Mouse (Mus musculus) cortical plate, adult 2 months (tissue): ENCODE results near the gene Hps3. TPM values are rescaled to one million over a fixed set of nuclear protein-coding genes. Genes with fewer than 3 reads are reported as not detected.

Source experiments
- H3K27ac ChIP-seq: fragments of 200-500 bp; 2 replicates; pipeline ENCODE4 v1.5.1; 2012; ENCODE audit warnings: low read length, control low read depth, inconsistent platforms; ENCODE audit not compliant: insufficient read depth
- H3K4me1 ChIP-seq: fragments of 200-500 bp; 2 replicates; pipeline ENCODE4 v1.6.1; 2011; ENCODE audit warnings: low read length; ENCODE audit not compliant: control insufficient read depth, insufficient read depth
- H3K4me3 ChIP-seq: fragments of 200-500 bp; 2 replicates; pipeline ENCODE4 v1.5.1; 2011; ENCODE audit warnings: mild to moderate bottlenecking, low read length, control low read depth; ENCODE audit not compliant: insufficient read depth
- CTCF ChIP-seq: fragments of 200-500 bp; IDR thresholded peaks from 2 replicates; pipeline ENCODE4 v1.5.1; 2011; ENCODE audit warnings: mild to moderate bottlenecking, control low read depth, low read length; ENCODE audit not compliant: insufficient read depth; ENCODE audit errors: extremely low read depth
- POLR2A ChIP-seq: fragments of 200-500 bp; IDR thresholded peaks from 2 replicates; pipeline ENCODE4 v1.6.1; 2011; ENCODE audit warnings: mild to moderate bottlenecking, low read length, control low read depth; ENCODE audit not compliant: insufficient read depth; ENCODE audit errors: extremely low read depth
- polyA plus RNA-seq: library from polyadenylated mRNA; depleted of rRNA; stranded (reverse); fragments of >200 nt; gene quantifications from 2 replicates; pipeline ENCODE4 v1.2.3, GENCODE M21; 2012

Gene Hps3
- polyA plus RNA-seq, 1 experiment, result 16.6 TPM

DNA sequence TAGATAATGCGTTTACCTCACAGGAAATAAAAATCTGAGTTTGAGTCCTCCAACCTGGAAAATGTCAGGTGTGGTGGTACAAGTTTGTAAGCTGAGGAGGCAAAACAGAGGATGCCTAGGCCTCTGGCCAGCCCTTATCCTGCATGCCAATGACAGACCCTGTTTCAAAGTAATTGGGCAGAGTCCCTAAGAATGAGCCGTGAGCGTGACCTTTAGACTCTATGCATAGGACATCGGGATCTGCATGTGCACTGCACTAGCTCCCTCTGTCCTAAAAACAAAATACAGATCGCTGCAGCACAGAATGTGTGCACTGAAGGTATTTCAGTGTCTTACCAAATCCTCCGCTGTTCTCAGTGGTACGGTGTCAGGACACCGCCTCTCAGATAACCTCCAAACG is 24.7 kb downstream of the Hps3 start:
- Histone ChIP-seq H3K4me1 (no peaks in the 10 kb centered on the region), H3K27ac (no peak overlapping the region), H3K4me3 (no peak overlapping the region)
- TF ChIP-seq CTCF, result no peak
- TF ChIP-seq POLR2A, result no peak

DNA sequence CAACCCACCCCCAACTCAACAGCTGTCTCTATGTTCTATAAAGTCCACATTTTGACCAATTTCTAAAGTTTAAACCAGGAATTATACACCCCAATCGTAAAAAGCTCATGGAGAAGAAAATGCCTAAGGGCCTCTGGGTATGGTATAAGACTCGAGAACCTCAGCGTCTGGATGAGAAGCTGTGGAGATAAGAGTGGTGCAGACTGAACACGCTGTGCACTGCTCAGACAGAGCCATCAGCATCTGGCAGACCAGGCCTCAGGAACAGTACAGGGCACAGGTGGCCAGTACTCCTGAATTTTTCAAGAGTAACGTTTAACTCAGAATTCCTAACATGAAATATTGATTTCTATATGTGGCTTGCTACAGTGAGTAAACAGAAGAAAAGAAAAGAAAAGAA is 27.4 kb downstream of the Hps3 start:
- no peak overlapping the region for H3K27ac ChIP-seq
- H3K4me3 ChIP-seq, result no peak overlapping the region
- TF ChIP-seq CTCF, result no peak
- no peak for TF ChIP-seq POLR2A
- no peaks in the 10 kb centered on the region for H3K4me1 ChIP-seq

DNA sequence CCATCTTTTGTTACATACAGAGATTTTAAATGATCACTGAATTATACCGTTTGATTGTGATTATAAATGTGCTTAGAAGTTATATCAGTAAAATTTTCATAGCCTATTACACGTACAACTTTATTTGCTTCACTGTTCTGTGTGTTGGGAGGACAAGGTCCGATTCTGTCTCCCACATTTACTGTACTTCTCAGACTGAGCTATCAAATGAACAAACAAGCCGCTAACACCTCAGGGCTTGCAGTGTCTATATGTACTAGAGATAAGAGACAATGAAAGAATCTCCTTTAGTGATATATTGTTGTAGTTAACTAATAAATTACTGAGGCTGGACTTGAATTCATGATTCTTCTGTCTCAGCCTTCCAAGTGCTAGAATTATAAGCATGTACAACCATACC is 27.8 kb downstream of the Hps3 start:
- no peak overlapping the region for H3K27ac ChIP-seq
- H3K4me3 ChIP-seq, result no peak overlapping the region
- TF ChIP-seq POLR2A (no peak), CTCF (no peak)
- no peaks in the 10 kb centered on the region for H3K4me1 ChIP-seq

DNA sequence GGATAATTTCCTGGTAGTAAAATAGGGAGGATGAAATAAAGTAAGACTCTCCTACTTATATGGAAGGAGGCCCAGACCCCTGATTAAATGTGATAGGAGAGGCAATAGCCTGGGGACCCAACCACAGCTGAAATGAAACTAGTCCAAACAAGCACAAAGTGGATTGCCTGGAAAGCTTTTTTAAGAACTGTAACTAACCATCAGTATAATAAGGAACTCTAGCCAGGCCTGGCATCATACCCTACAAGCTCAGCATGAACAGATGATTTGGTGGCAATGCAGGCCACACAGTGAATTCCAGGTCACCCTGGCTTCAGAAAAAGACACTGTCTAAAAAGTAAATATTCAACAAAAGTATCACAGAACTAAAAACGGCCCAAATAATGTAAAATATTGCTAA is 29.5 kb downstream of the Hps3 start:
- Histone ChIP-seq H3K27ac (no peak overlapping the region), H3K4me3 (no peak overlapping the region), H3K4me1 (no peaks in the 10 kb centered on the region)
- TF ChIP-seq CTCF (no peak), POLR2A (no peak)

DNA sequence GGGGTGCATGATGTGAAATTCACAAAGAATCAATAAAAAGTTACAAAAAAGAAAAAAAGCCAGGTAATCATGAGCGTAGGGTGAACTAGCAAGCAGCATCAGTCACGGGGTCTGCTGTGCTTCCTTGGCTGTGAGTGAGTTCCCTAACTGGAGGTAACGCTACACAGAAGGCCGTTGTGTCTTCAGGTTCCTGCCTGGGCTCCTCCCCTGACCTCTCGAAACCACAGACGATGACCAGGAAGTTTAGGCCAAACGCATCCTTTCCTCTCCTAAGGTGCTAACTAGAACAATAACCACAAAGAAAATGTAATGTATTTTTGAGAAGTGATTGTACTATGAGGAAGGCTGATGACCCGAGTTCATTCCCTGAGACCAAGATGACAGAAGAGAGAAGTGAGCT is 30.7 kb downstream of the Hps3 start:
- no peak overlapping the region for H3K27ac ChIP-seq
- no peak overlapping the region for H3K4me3 ChIP-seq

DNA sequence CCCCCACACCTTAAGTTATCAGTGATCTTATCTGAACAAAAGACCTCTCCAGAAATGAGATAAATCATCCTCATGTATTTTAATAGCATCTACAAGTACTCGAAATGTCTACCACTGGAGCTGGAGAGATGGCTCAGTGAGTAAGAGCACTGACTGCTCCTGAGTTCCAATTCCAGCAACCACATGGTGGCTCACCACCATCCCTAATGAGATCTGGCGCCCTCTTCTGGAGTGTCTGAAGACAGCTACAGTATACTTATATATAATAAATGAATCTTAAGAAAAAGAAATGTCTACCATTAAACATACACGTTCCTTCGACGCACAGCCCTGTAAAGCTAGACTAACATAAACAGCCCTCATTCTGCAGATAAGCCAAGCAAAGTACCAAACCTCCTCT is 32.3 kb downstream of the Hps3 start:
- H3K4me3 ChIP-seq, result no peak overlapping the region
- no peaks in the 10 kb centered on the region; the same call in 1 of the 2 replicates for H3K4me1 ChIP-seq
- no peak overlapping the region for H3K27ac ChIP-seq
- no peak for TF ChIP-seq CTCF
- no peak for TF ChIP-seq POLR2A

More for the DNA sequence above, 30.7 kb downstream of the Hps3 start:
- no peak for TF ChIP-seq CTCF
- TF ChIP-seq POLR2A, result no peak
- no peaks in the 10 kb centered on the region; the same call in 1 of the 2 replicates for H3K4me1 ChIP-seq

DNA sequence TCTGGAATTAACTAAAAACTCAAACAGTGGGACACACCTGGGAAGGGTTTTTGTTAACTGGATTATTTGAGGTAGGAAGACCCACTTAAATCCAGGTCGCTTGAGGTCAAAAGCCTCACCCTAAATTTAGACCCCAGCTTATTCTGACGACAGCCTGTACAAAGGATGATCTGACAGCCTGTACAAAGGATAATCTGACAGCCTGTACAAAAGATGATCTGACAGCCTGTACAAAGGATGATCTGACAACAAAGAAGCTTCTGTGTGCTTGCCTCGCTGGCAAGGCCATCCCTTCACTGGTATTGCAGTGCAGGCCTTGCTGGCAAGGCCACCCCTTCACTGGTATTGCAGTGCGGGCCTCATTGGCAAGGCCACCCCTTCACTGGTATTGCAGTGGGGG is 34.3 kb downstream of the Hps3 start:
- Histone ChIP-seq H3K4me1 (no peaks in the 10 kb centered on the region; the same call in 1 of the 2 replicates), H3K4me3 (no peak overlapping the region), H3K27ac (no peak overlapping the region)
- TF ChIP-seq CTCF, result no peak
- TF ChIP-seq POLR2A, result no peak

DNA sequence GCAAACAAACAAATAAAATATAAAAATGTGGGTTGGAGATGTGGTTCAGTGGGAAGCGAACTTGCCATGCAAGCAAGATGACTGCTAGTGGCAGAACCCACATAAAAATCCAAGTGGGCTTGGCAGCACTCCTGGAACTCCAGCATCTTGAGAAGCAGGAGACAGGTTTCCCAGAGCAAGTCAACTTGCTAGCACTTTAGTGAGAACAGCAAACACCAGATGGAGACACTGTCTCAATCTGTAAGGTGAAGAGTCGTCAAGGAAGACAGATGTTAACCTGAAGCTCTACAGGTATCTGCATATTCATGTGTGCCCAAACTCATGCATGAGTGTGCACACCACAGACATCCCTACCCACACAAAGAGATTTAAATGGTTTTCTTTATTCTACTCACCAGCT is 35.6 kb downstream of the Hps3 start:
- H3K4me1 ChIP-seq, result no peaks in the 10 kb centered on the region; the same call in 1 of the 2 replicates

DNA sequence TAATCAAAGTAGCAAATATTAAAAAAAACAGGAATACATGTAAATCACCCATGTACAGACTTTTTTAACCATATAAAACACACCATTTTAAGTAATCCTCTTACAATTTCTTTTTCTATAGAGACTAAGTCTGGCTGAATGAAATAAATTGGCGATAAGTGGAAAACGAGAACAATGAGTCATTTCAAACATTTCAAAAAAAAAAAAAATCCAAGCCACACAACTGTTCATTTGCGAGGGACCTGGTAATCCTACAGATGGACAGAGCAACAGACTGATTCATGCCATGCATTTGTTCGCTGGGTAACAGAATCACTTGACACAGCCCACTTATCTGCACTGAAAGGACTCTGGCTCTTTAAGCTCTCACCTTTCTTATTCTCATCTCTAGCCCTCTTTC is 42.7 kb downstream of the Hps3 start:
- no peak overlapping the region for H3K27ac ChIP-seq
- no peak overlapping the region for H3K4me3 ChIP-seq
- no peaks in the 10 kb centered on the region for H3K4me1 ChIP-seq
- TF ChIP-seq POLR2A (no peak), CTCF (no peak)

More for the DNA sequence above, 35.6 kb downstream of the Hps3 start:
- TF ChIP-seq CTCF, result no peak
- TF ChIP-seq POLR2A, result no peak
- no peak overlapping the region for H3K27ac ChIP-seq
- no peak overlapping the region for H3K4me3 ChIP-seq

DNA sequence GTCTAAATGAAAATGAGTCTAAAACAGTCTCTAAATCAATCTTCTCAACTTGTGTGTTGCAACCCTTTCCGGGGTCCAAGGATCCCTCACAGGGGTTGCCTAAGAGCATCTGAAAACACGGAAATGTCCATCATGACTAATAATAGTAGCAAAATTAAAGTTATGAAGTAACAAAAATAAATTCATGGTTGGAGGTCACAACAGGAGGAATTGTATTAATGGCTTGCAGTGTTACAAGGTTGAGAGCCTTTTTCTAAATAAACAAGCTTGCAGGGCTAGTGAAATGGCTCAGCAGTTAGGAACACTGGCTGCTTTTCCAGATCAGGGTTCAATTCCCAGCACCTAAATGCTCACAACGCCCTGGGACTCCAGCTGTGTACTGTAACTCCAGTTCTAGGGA is 45.1 kb downstream of the Hps3 start:
- no peak overlapping the region for H3K4me3 ChIP-seq
- TF ChIP-seq CTCF (no peak), POLR2A (no peak)
- no peak overlapping the region for H3K27ac ChIP-seq
- no peaks in the 10 kb centered on the region for H3K4me1 ChIP-seq
